Mouse (Mus musculus): ENCODE results near the gene Plxnd1. TPM values are rescaled to one million over a fixed set of nuclear protein-coding genes. Genes with fewer than 3 reads are reported as not detected.

Plxnd1 gene
- total and polyA plus RNA-seq, 2 experiments from 2014 or later, result 8.2 to 31.2 TPM

GRCm38 (mm10) chr6:115984580-115984979, 10.2 kb downstream of the Plxnd1 start:
- Histone ChIP-seq H3K4me1 (ENCODE audit: insufficient read depth, low read length) (peaks cover 19% of the 10 kb centered on the region), H3K27ac (no peak overlapping the region), H3K4me3 (ENCODE audit: low read length) (no peak overlapping the region), H3K9me3 (ENCODE audit: low read length) (no peaks in the 10 kb centered on the region), H3K4me2 (ENCODE audit: low read depth, low read length) (no peak overlapping the region), H3K36me3 (ENCODE audit: insufficient read depth, low read length) (no peaks in the 10 kb centered on the region), H3K27me3 (ENCODE audit: insufficient read depth, low read length) (no peaks in the 10 kb centered on the region), H3K9ac (replicated peaks; ENCODE audit: low read length) (no peak overlapping the region)
- no peak for TF ChIP-seq CTCF (IDR thresholded peaks at IDR 0.05; ENCODE audit: low read depth)
- DNase-seq (ENCODE audit: low spot score) (no peak), ATAC-seq (no peak)
- WGBS, result 58% methylated on average over 7 of the region's 7 CpGs

GRCm38 (mm10) chr6:115983306-115984038, 11.3 kb downstream of the Plxnd1 start:
- no peak overlapping the region for H3K4me2 ChIP-seq (ENCODE audit: low read depth, low read length)
- no peak overlapping the region for H3K9ac ChIP-seq (replicated peaks; ENCODE audit: low read length)
- H3K36me3 ChIP-seq (ENCODE audit: insufficient read depth, low read length), result no peaks in the 10 kb centered on the region
- DNase-seq (ENCODE audit: low spot score) (no peak), ATAC-seq (no peak)
- no peak for TF ChIP-seq CTCF (IDR thresholded peaks at IDR 0.05; ENCODE audit: low read depth)
- H3K4me1 ChIP-seq (ENCODE audit: insufficient read depth, low read length), result peaks cover 19% of the 10 kb centered on the region
- H3K9me3 ChIP-seq (ENCODE audit: low read length), result no peaks in the 10 kb centered on the region
- WGBS, result 57% methylated on average over 12 of the region's 12 CpGs
- no peak overlapping the region for H3K27ac ChIP-seq
- no peak overlapping the region for H3K4me3 ChIP-seq (ENCODE audit: low read length)
- no peaks in the 10 kb centered on the region for H3K27me3 ChIP-seq (ENCODE audit: insufficient read depth, low read length)

- H3K9me3 ChIP-seq (ENCODE audit: low read length), result no peaks in the 10 kb centered on the region
- no peak for ATAC-seq
- H3K9ac ChIP-seq (replicated peaks; ENCODE audit: low read length), result no peak overlapping the region
- no peaks in the 10 kb centered on the region for H3K27me3 ChIP-seq (ENCODE audit: insufficient read depth, low read length)
- no peak for TF ChIP-seq CTCF (IDR thresholded peaks at IDR 0.05; ENCODE audit: low read depth)
- H3K36me3 ChIP-seq (ENCODE audit: insufficient read depth, low read length), result no peaks in the 10 kb centered on the region
- no peak overlapping the region for H3K4me3 ChIP-seq (ENCODE audit: low read length)
- H3K27ac ChIP-seq, result no peak overlapping the region
- H3K4me1 ChIP-seq (ENCODE audit: insufficient read depth, low read length), result peaks cover 19% of the 10 kb centered on the region
- WGBS, result 69% methylated on average over 7 of the region's 7 CpGs
- no peak overlapping the region for H3K4me2 ChIP-seq (ENCODE audit: low read depth, low read length)
- no peak for DNase-seq (ENCODE audit: low spot score)
Observed at GRCm38 (mm10) chr6:115982889-115983288, 11.9 kb downstream of the Plxnd1 start.

- WGBS, result 71% methylated on average over 8 of the region's 8 CpGs
- H3K27me3 ChIP-seq (ENCODE audit: insufficient read depth, low read length), result no peaks in the 10 kb centered on the region
- H3K9ac ChIP-seq (replicated peaks; ENCODE audit: low read length), result no peak overlapping the region
- DNase-seq (ENCODE audit: low spot score) (no peak), ATAC-seq (no peak)
- TF ChIP-seq CTCF (IDR thresholded peaks at IDR 0.05; ENCODE audit: low read depth), result peak; percentile 34; the same call in 1 of the 2 replicates
- no peak overlapping the region for H3K4me2 ChIP-seq (ENCODE audit: low read depth, low read length)
- H3K9me3 ChIP-seq (ENCODE audit: low read length), result no peaks in the 10 kb centered on the region
- peaks cover 7% of the 10 kb centered on the region; the same call in 1 of the 2 replicates for H3K4me1 ChIP-seq (ENCODE audit: insufficient read depth, low read length)
- H3K27ac ChIP-seq, result no peak overlapping the region
- H3K4me3 ChIP-seq (ENCODE audit: low read length), result no peak overlapping the region
- no peaks in the 10 kb centered on the region for H3K36me3 ChIP-seq (ENCODE audit: insufficient read depth, low read length)
Observed at GRCm38 (mm10) chr6:115978596-115978995, 16.2 kb downstream of the Plxnd1 start.

GRCm38 (mm10) chr6:115977810-115978209, 17.0 kb downstream of the Plxnd1 start:
- ATAC-seq (no peak), DNase-seq (ENCODE audit: low spot score) (no peak)
- H3K27ac ChIP-seq, result no peak overlapping the region
- H3K4me1 ChIP-seq (ENCODE audit: insufficient read depth, low read length), result peaks cover 7% of the 10 kb centered on the region; the same call in 1 of the 2 replicates
- 81% methylated on average over 15 of the region's 15 CpGs for WGBS
- H3K27me3 ChIP-seq (ENCODE audit: insufficient read depth, low read length), result no peaks in the 10 kb centered on the region
- no peak overlapping the region for H3K4me2 ChIP-seq (ENCODE audit: low read depth, low read length)
- TF ChIP-seq CTCF (IDR thresholded peaks at IDR 0.05; ENCODE audit: low read depth), result no peak
- H3K9ac ChIP-seq (replicated peaks; ENCODE audit: low read length), result no peak overlapping the region
- no peaks in the 10 kb centered on the region for H3K9me3 ChIP-seq (ENCODE audit: low read length)
- no peak overlapping the region for H3K4me3 ChIP-seq (ENCODE audit: low read length)
- no peaks in the 10 kb centered on the region for H3K36me3 ChIP-seq (ENCODE audit: insufficient read depth, low read length)

- Histone ChIP-seq H3K4me3 (ENCODE audit: low read length) (no peak overlapping the region), H3K27me3 (ENCODE audit: insufficient read depth, low read length) (no peaks in the 10 kb centered on the region), H3K4me1 (ENCODE audit: insufficient read depth, low read length) (peaks cover 18% of the 10 kb centered on the region), H3K4me2 (ENCODE audit: low read depth, low read length) (no peak overlapping the region), H3K9me3 (ENCODE audit: low read length) (no peaks in the 10 kb centered on the region), H3K36me3 (ENCODE audit: insufficient read depth, low read length) (no peaks in the 10 kb centered on the region), H3K27ac (no peak overlapping the region), H3K9ac (replicated peaks; ENCODE audit: low read length) (no peak overlapping the region)
- TF ChIP-seq CTCF (IDR thresholded peaks at IDR 0.05; ENCODE audit: low read depth), result no peak
- WGBS, result 86% methylated on average over 8 of the region's 8 CpGs
- ATAC-seq (no peak), DNase-seq (ENCODE audit: low spot score) (no peak)
Observed at GRCm38 (mm10) chr6:115975606-115976005, 19.2 kb downstream of the Plxnd1 start.

All from hindbrain, postnatal 0 days (tissue).